Mouse (Mus musculus) thymus, adult 2 months (tissue): Measurements from ENCODE around the gene Sbk1. TPM values are rescaled to one million over a fixed set of nuclear protein-coding genes. Genes with fewer than 3 reads are reported as not detected.
"Not testable (repeated sequence)": the region's sequence is repeated elsewhere in the genome, so short reads cannot be mapped to it uniquely, and the experiment has no call there.

ENCODE experiments used
- DNase-seq: peaks from one replicate; pipeline ENCODE4 v3.0.0; 2021
- H3K27ac ChIP-seq: fragments of 200-500 bp; 2 replicates; pipeline ENCODE4 v1.5.1; 2012; ENCODE audit warnings: low read length, control low read depth; ENCODE audit not compliant: control insufficient read depth, insufficient read depth
- H3K27me3 ChIP-seq: fragments of 200-500 bp; 2 replicates; pipeline ENCODE4 v1.6.1; 2012; ENCODE audit warnings: mild to moderate bottlenecking, low read length, moderate library complexity, mixed read lengths; ENCODE audit not compliant: control insufficient read depth, insufficient read depth
- H3K36me3 ChIP-seq: fragments of 200-500 bp; 2 replicates; pipeline ENCODE4 v1.6.1; 2012; ENCODE audit warnings: mild to moderate bottlenecking, low read length, moderate library complexity; ENCODE audit not compliant: control insufficient read depth, insufficient read depth
- H3K4me1 ChIP-seq: fragments of 200-500 bp; replicated peaks from 2 replicates; pipeline ENCODE4 v1.6.1; 2012; ENCODE audit warnings: low read length; ENCODE audit not compliant: control insufficient read depth, insufficient read depth
- H3K4me3 ChIP-seq: fragments of 200-500 bp; 2 replicates; pipeline ENCODE4 v1.5.1; 2012; ENCODE audit warnings: mild to moderate bottlenecking, low read length, control low read depth, moderate library complexity; ENCODE audit not compliant: control insufficient read depth, insufficient read depth
- CTCF ChIP-seq: fragments of 200-500 bp; IDR thresholded peaks from 2 replicates; pipeline ENCODE4 v1.5.1; 2012; ENCODE audit warnings: mild to moderate bottlenecking, control low read depth, low read length, moderate library complexity, borderline replicate concordance; ENCODE audit not compliant: control insufficient read depth, poor library complexity, insufficient read depth; ENCODE audit errors: extremely low read depth
- POLR2A ChIP-seq: fragments of 200-500 bp; IDR thresholded peaks from 2 replicates; pipeline ENCODE4 v1.6.1; 2012; ENCODE audit warnings: mild to moderate bottlenecking, low read length, control low read depth, moderate library complexity; ENCODE audit not compliant: control insufficient read depth, poor library complexity, insufficient read depth; ENCODE audit errors: extremely low read depth
- WGBS: fragments of 180-500 bp; shearing (Covaris S2); methylation state at CpG from one replicate; pipeline ENCODE4 v1.1.7; 2018; 5-methylcytosine and 5-hydroxymethylcytosine counted together
- polyA plus RNA-seq: library from polyadenylated mRNA; depleted of rRNA; stranded (reverse); fragments of >200 nt; gene quantifications from 2 replicates; pipeline ENCODE4 v1.2.3, GENCODE M21; 2012

Sbk1 gene
- polyA plus RNA-seq, 1 experiment: 82.0 TPM

- Histone ChIP-seq H3K36me3 (peaks cover 23% of the 10 kb centered on the region), H3K27ac (no peak overlapping the region), H3K27me3 (no peaks in the 10 kb centered on the region), H3K4me1 (peaks cover 38% of the 10 kb centered on the region), H3K4me3 (no peak overlapping the region)
- no peak for DNase-seq
- TF ChIP-seq CTCF: no peak
- no peak for TF ChIP-seq POLR2A
- WGBS: 95% methylated on average over 7 of the region's 7 CpGs
Observed at GRCm38 (mm10) chr7:126289956-126290355, 17.5 kb downstream of the Sbk1 start.

- Histone ChIP-seq H3K27me3 (no peaks in the 10 kb centered on the region), H3K4me1 (peaks cover 22% of the 10 kb centered on the region), H3K36me3 (peaks cover 23% of the 10 kb centered on the region), H3K4me3 (no peak overlapping the region), H3K27ac (no peak overlapping the region)
- TF ChIP-seq POLR2A (no peak), CTCF (no peak)
- 98% methylated on average over 72 of the region's 72 CpGs for WGBS
- DNase-seq: no peak
Observed at GRCm38 (mm10) chr7:126291681-126292545, 19.5 kb downstream of the Sbk1 start.

- Histone ChIP-seq H3K27ac (no peak overlapping the region), H3K4me3 (no peak overlapping the region), H3K4me1 (peaks cover 13% of the 10 kb centered on the region), H3K27me3 (no peaks in the 10 kb centered on the region), H3K36me3 (peaks cover 23% of the 10 kb centered on the region)
- WGBS: 94% methylated on average over 4 of the region's 4 CpGs
- TF ChIP-seq POLR2A (no peak), CTCF (no peak)
- no peak for DNase-seq
Observed at GRCm38 (mm10) chr7:126293091-126293490, 20.7 kb downstream of the Sbk1 start.

GRCm38 (mm10) chr7:126297579-126298460 lies 25.4 kb downstream of the Sbk1 start:
- peak; percentile 40 for DNase-seq
- TF ChIP-seq CTCF (no peak), POLR2A (no peak)
- Histone ChIP-seq H3K36me3 (peaks cover 2% of the 10 kb centered on the region; the same call in 1 of the 2 replicates), H3K27me3 (no peaks in the 10 kb centered on the region), H3K4me1 (0 out of 2 replicates have a peak, but pooled peaks cover 3% of the 10 kb centered on the region), H3K4me3 (no peak overlapping the region), H3K27ac (no peak overlapping the region)
- WGBS: 64% methylated on average over 8 of the region's 8 CpGs

- 0 out of 2 replicates have a peak, but pooled peaks cover 3% of the 10 kb centered on the region for H3K4me1 ChIP-seq
- no peak overlapping the region for H3K4me3 ChIP-seq
- no peaks in the 10 kb centered on the region for H3K27me3 ChIP-seq
- 70% methylated on average over 4 of the region's 4 CpGs for WGBS
- no peak overlapping the region for H3K27ac ChIP-seq
- no peak for TF ChIP-seq CTCF
- TF ChIP-seq POLR2A: no peak
- no peaks in the 10 kb centered on the region for H3K36me3 ChIP-seq
- no peak for DNase-seq
Observed at GRCm38 (mm10) chr7:126298856-126299255, 26.4 kb downstream of the Sbk1 start.

GRCm38 (mm10) chr7:126301831-126302230 lies 29.4 kb downstream of the Sbk1 start:
- H3K4me3 ChIP-seq, H3K36me3 ChIP-seq, DNase-seq, H3K27ac ChIP-seq, H3K4me1 ChIP-seq, H3K27me3 ChIP-seq: not testable (repeated sequence)
- 96% methylated on average over 5 of the region's 5 CpGs for WGBS
